Mouse (Mus musculus): ENCODE measurements around the gene Ccr9. TPM values are rescaled to one million over a fixed set of nuclear protein-coding genes. Genes with fewer than 3 reads are reported as not detected.
"Not testable (repeated sequence)": the region's sequence is repeated elsewhere in the genome, so short reads cannot be mapped to it uniquely, and the experiment has no call there.

The Ccr9 gene
- polyA plus RNA-seq (2012; rRNA removed): 0.18 and 0.24 TPM in 2 replicates

GRCm38 (mm10) chr9:123678327-123679105 lies at the start of gene Ccr9, which contains the start of gene Slc6a20a:
Gene Ccr9, plus strand, starts transcription at chr9:123678439.
Gene Slc6a20a, minus strand, starts transcription at chr9:123678885.
- DNase-seq (ENCODE audit: low read depth): no peak

- DNase-seq (ENCODE audit: low read depth): no peak
These were observed 46.6 kb upstream of the Ccr9 start for GRCm38 (mm10) chr9:123631666-123632065.

- DNase-seq (ENCODE audit: low read depth): no peak
These were observed 46.0 kb upstream of the Ccr9 start, which contains the start of gene Slc6a20b for GRCm38 (mm10) chr9:123632281-123632680. Gene Slc6a20b, minus strand, starts transcription at chr9:123632565.

- no peak for DNase-seq (ENCODE audit: low read depth)
These were observed 45.2 kb upstream of the Ccr9 start for GRCm38 (mm10) chr9:123632993-123633392.

- DNase-seq (ENCODE audit: low read depth): no peak
These were observed 41.5 kb upstream of the Ccr9 start for GRCm38 (mm10) chr9:123636771-123637170.

- no peak for DNase-seq (ENCODE audit: low read depth)
These were observed 40.0 kb upstream of the Ccr9 start for GRCm38 (mm10) chr9:123638231-123638630.

- no peak for DNase-seq (ENCODE audit: low read depth)
These were observed 39.6 kb upstream of the Ccr9 start for GRCm38 (mm10) chr9:123638668-123639089.

- no peak for DNase-seq (ENCODE audit: low read depth)
These were observed 38.1 kb upstream of the Ccr9 start for GRCm38 (mm10) chr9:123640106-123640505.

- DNase-seq (ENCODE audit: low read depth): no peak
These were observed 28.3 kb upstream of the Ccr9 start for GRCm38 (mm10) chr9:123649785-123650511.

GRCm38 (mm10) chr9:123651369-123651768 lies 26.9 kb upstream of the Ccr9 start:
- DNase-seq (ENCODE audit: low read depth): no peak

- no peak for DNase-seq (ENCODE audit: low read depth)
These were observed 20.8 kb upstream of the Ccr9 start for GRCm38 (mm10) chr9:123657457-123657856.

GRCm38 (mm10) chr9:123658981-123659380 lies 19.3 kb upstream of the Ccr9 start:
- peak; percentile 94 for DNase-seq (ENCODE audit: low read depth)

GRCm38 (mm10) chr9:123659986-123660676 lies 18.1 kb upstream of the Ccr9 start:
- DNase-seq (ENCODE audit: low read depth): not testable (repeated sequence)

- DNase-seq (ENCODE audit: low read depth): no peak
These were observed 12.6 kb upstream of the Ccr9 start for GRCm38 (mm10) chr9:123665645-123666044.

GRCm38 (mm10) chr9:123679198-123679597 lies 959 bp downstream of the Ccr9 start:
- no peak for DNase-seq (ENCODE audit: low read depth)

GRCm38 (mm10) chr9:123683704-123684103 lies 5.5 kb downstream of the Ccr9 start:
- DNase-seq (ENCODE audit: low read depth): no peak

- no peak for DNase-seq (ENCODE audit: low read depth)
These were observed 8.0 kb downstream of the Ccr9 start for GRCm38 (mm10) chr9:123686206-123686605.

- no peak for DNase-seq (ENCODE audit: low read depth)
These were observed 10.0 kb downstream of the Ccr9 start for GRCm38 (mm10) chr9:123688227-123688626.

- DNase-seq (ENCODE audit: low read depth): no peak
These were observed 17.5 kb downstream of the Ccr9 start for GRCm38 (mm10) chr9:123695634-123696302.

GRCm38 (mm10) chr9:123701822-123702221 lies 23.6 kb downstream of the Ccr9 start:
- no peak for DNase-seq (ENCODE audit: low read depth)

GRCm38 (mm10) chr9:123709226-123709625 lies 31.0 kb downstream of the Ccr9 start:
- DNase-seq (ENCODE audit: low read depth): no peak

- no peak for DNase-seq (ENCODE audit: low read depth)
These were observed 34.9 kb downstream of the Ccr9 start for GRCm38 (mm10) chr9:123713111-123713510.

All from gonadal fat pad, adult 2 months (tissue).